Mouse (Mus musculus) olfactory bulb, adult 2 months (tissue): ENCODE measurements around the gene Cdh4.

ENCODE experiments used
- CTCF ChIP-seq: fragments of 200-500 bp; IDR thresholded peaks from 2 replicates; pipeline ENCODE4 v1.5.1; 2012; ENCODE audit warnings: low read depth, mild to moderate bottlenecking, low read length, moderate library complexity; ENCODE audit not compliant: insufficient read depth
- POLR2A ChIP-seq: fragments of 200-500 bp; IDR thresholded peaks from 2 replicates; pipeline ENCODE4 v1.6.1; 2012; ENCODE audit warnings: mild to moderate bottlenecking, low read depth, low read length, moderate library complexity; ENCODE audit not compliant: insufficient read depth

GRCm38 (mm10) chr2:179697601-179698000, 255.4 kb downstream of the Cdh4 start:
- TF ChIP-seq CTCF (no peak), POLR2A (no peak)
